ENCODE assay signal across 16 mouse cellular contexts in the genomic region with DNA sequence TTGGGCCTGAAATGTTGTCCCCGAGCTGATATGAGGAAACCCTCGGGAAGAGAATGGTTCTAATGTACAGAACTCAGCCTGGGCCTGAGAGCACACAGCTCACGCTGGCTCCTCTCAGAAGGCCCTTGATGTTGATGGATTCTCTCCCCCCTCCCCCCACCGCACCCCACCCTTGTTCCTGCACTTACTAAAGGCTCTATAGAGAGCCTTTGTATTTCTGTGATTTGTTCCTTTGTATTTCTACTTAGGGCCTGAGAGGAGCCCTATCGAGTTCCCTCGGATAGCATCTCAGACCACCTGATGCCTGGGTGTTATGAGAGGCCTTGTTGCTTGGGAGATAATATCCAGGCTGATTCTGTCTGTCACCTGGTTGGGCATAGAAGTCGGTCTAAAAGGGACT. TPM values are rescaled to one million over a fixed set of nuclear protein-coding genes. Genes with fewer than 3 reads are reported as not detected.
"Had no signal": no experiment of that assay in that cellular context is flagged by ENCODE, and none has a peak within 500 bp of the region (broad histone marks: within the 10 kb centered on the region; RNA-seq: fewer than 3 reads in every experiment).

No protein-coding gene starts in this region.

- H3K36me3 ChIP-seq: limb, embryonic 12.5 days; liver, embryonic 13.5 days; lung, embryonic 15.5 days; neural tube, embryonic 12.5 days; stomach, embryonic 15.5 days had no signal

- DNase-seq: kidney, adult 9 months; kidney, postnatal 36 days; layer of hippocampus, adult 9-11 months; liver; liver, embryonic 13.5 days; liver, postnatal 0 days; retina, postnatal 1 day; thymus, adult 2 months; thymus, postnatal 25 days had no signal

- ATAC-seq: liver, postnatal 0 days; midbrain, embryonic 16.5 days had no signal

- H3K27ac ChIP-seq: kidney, postnatal 0 days; limb, embryonic 12.5 days; liver, embryonic 13.5 days; lung, embryonic 15.5 days; neural tube, embryonic 12.5 days; stomach, embryonic 15.5 days had no signal

- H3K4me2 ChIP-seq: limb, embryonic 12.5 days; liver, embryonic 13.5 days; lung, embryonic 15.5 days; neural tube, embryonic 12.5 days; stomach, embryonic 15.5 days had no signal

- H3K9me3 ChIP-seq: limb, embryonic 12.5 days; lung, embryonic 15.5 days; neural tube, embryonic 12.5 days; stomach, embryonic 15.5 days had no signal

- H3K9ac ChIP-seq: limb, embryonic 12.5 days; liver, embryonic 13.5 days; liver, postnatal 0 days; lung, embryonic 15.5 days; neural tube, embryonic 12.5 days; stomach, embryonic 15.5 days had no signal

- H3K4me1 ChIP-seq: limb, embryonic 12.5 days; liver, embryonic 13.5 days; lung, embryonic 15.5 days had no signal

- H3K27me3 ChIP-seq: liver, embryonic 13.5 days; lung, embryonic 15.5 days; neural tube, embryonic 12.5 days; stomach, embryonic 15.5 days had no signal

- H3K4me3 ChIP-seq: limb, embryonic 12.5 days; liver, embryonic 13.5 days; lung, embryonic 15.5 days; neural tube, embryonic 12.5 days; stomach, embryonic 15.5 days had no signal

RNA-seq across cellular contexts. Expression of gene Nptx2, which starts 36.3 kb away (rescaled TPM):
- total RNA-seq: neutrophil, adult 5-6 weeks had no signal
- polyA plus RNA-seq: liver, postnatal 0 days had no signal
